Mouse (Mus musculus): ENCODE data around the gene Pigf. TPM values are rescaled to one million over a fixed set of nuclear protein-coding genes. Genes with fewer than 3 reads are reported as not detected.
"Not testable (repeated sequence)": the region's sequence is repeated elsewhere in the genome, so short reads cannot be mapped to it uniquely, and the experiment has no call there.

Pigf gene
- 13.2 and 14.8 TPM in 2 replicates for polyA plus RNA-seq (2015; fragmentation: Nextera tagmentation; extraction: Ambion mirVana)

GRCm38 (mm10) chr17:87025269-87025949 is at the start of gene Pigf, which contains the start of gene Cript:
Gene Pigf, minus strand, starts transcription at chr17:87025406.
Gene Cript, plus strand, starts transcription at chr17:87025550.
- Histone ChIP-seq H3K4me3 (ENCODE audit: low read depth, low read length) (peak within 1 kb of the TSS; percentile 88), H3K9me3 (ENCODE audit: low read length) (no peaks in the 10 kb centered on the region), H3K4me1 (ENCODE audit: insufficient read depth) (peaks cover 14% of the 10 kb centered on the region), H3K36me3 (replicated peaks; ENCODE audit: insufficient read depth, low read length) (peaks cover 11% of the 10 kb centered on the region; the same call in 1 of the 2 replicates), H3K27me3 (ENCODE audit: insufficient read depth, low read length) (no peaks in the 10 kb centered on the region), H3K4me2 (ENCODE audit: low read depth, low read length) (peak within 1 kb of the TSS; percentile 93), H3K27ac (ENCODE audit: low read depth) (peak within 1 kb of the TSS; percentile 85), H3K9ac (replicated peaks) (peak within 1 kb of the TSS; percentile 82)
- ATAC-seq (peak; percentile 99), DNase-seq (peak; percentile 99)
- under 1% methylated on average over 38 of the region's 43 CpGs for WGBS (ENCODE audit: insufficient replicate concordance)
- no peak for TF ChIP-seq CTCF (IDR thresholded peaks at IDR 0.05; ENCODE audit: low read depth)
- TF ChIP-seq EP300 (IDR thresholded peaks at IDR 0.05; ENCODE audit: low read depth): no peak

GRCm38 (mm10) chr17:87073470-87073869 is 48.3 kb upstream of the Pigf start:
- TF ChIP-seq CTCF (IDR thresholded peaks at IDR 0.05; ENCODE audit: low read depth) (no peak), EP300 (IDR thresholded peaks at IDR 0.05; ENCODE audit: low read depth) (no peak)
- Histone ChIP-seq H3K9me3 (ENCODE audit: low read length) (no peaks in the 10 kb centered on the region), H3K4me3 (ENCODE audit: low read depth, low read length) (no peak overlapping the region), H3K27ac (ENCODE audit: low read depth) (no peak overlapping the region), H3K9ac (replicated peaks) (no peak overlapping the region), H3K36me3 (replicated peaks; ENCODE audit: insufficient read depth, low read length) (no peaks in the 10 kb centered on the region), H3K27me3 (ENCODE audit: insufficient read depth, low read length) (no peaks in the 10 kb centered on the region), H3K4me2 (ENCODE audit: low read depth, low read length) (no peak overlapping the region), H3K4me1 (ENCODE audit: insufficient read depth) (no peaks in the 10 kb centered on the region)
- DNase-seq (no peak), ATAC-seq (no peak)

- Histone ChIP-seq H3K4me1 (ENCODE audit: insufficient read depth) (no peaks in the 10 kb centered on the region), H3K9ac (replicated peaks) (no peak overlapping the region), H3K4me2 (ENCODE audit: low read depth, low read length) (no peak overlapping the region), H3K9me3 (ENCODE audit: low read length) (no peaks in the 10 kb centered on the region), H3K27me3 (ENCODE audit: insufficient read depth, low read length) (no peaks in the 10 kb centered on the region), H3K4me3 (ENCODE audit: low read depth, low read length) (no peak overlapping the region), H3K36me3 (replicated peaks; ENCODE audit: insufficient read depth, low read length) (no peaks in the 10 kb centered on the region), H3K27ac (ENCODE audit: low read depth) (no peak overlapping the region)
- DNase-seq: no peak
- ATAC-seq: no peak
- 64% methylated on average over 5 of the region's 5 CpGs for WGBS (ENCODE audit: insufficient replicate concordance)
- TF ChIP-seq EP300 (IDR thresholded peaks at IDR 0.05; ENCODE audit: low read depth): no peak
- TF ChIP-seq CTCF (IDR thresholded peaks at IDR 0.05; ENCODE audit: low read depth): no peak
Observed at GRCm38 (mm10) chr17:87072766-87073440, 47.7 kb upstream of the Pigf start.

GRCm38 (mm10) chr17:87072183-87072582 is 47.0 kb upstream of the Pigf start:
- not testable (repeated sequence) for H3K4me1 ChIP-seq (ENCODE audit: insufficient read depth); H3K9me3 ChIP-seq (ENCODE audit: low read length); DNase-seq; H3K4me3 ChIP-seq (ENCODE audit: low read depth, low read length); H3K27ac ChIP-seq (ENCODE audit: low read depth); ATAC-seq; H3K9ac ChIP-seq (replicated peaks); H3K36me3 ChIP-seq (replicated peaks; ENCODE audit: insufficient read depth, low read length); H3K27me3 ChIP-seq (ENCODE audit: insufficient read depth, low read length); H3K4me2 ChIP-seq (ENCODE audit: low read depth, low read length)
- 88% methylated on average over 1 of the region's 1 CpGs for WGBS (ENCODE audit: insufficient replicate concordance)

GRCm38 (mm10) chr17:87068997-87069396 is 43.8 kb upstream of the Pigf start:
- no peak overlapping the region for H3K27ac ChIP-seq (ENCODE audit: low read depth)
- H3K9me3 ChIP-seq (ENCODE audit: low read length): no peaks in the 10 kb centered on the region
- H3K9ac ChIP-seq (replicated peaks): no peak overlapping the region
- H3K36me3 ChIP-seq (replicated peaks; ENCODE audit: insufficient read depth, low read length): no peaks in the 10 kb centered on the region
- 74% methylated on average over 4 of the region's 4 CpGs for WGBS (ENCODE audit: insufficient replicate concordance)
- H3K4me1 ChIP-seq (ENCODE audit: insufficient read depth): no peaks in the 10 kb centered on the region
- DNase-seq (no peak), ATAC-seq (no peak)
- no peak overlapping the region for H3K4me3 ChIP-seq (ENCODE audit: low read depth, low read length)
- TF ChIP-seq CTCF (IDR thresholded peaks at IDR 0.05; ENCODE audit: low read depth): no peak
- no peak for TF ChIP-seq EP300 (IDR thresholded peaks at IDR 0.05; ENCODE audit: low read depth)
- H3K4me2 ChIP-seq (ENCODE audit: low read depth, low read length): no peak overlapping the region
- no peaks in the 10 kb centered on the region for H3K27me3 ChIP-seq (ENCODE audit: insufficient read depth, low read length)

GRCm38 (mm10) chr17:87063969-87064368 is 38.8 kb upstream of the Pigf start:
- H3K9me3 ChIP-seq (ENCODE audit: low read length): no peaks in the 10 kb centered on the region
- no peaks in the 10 kb centered on the region for H3K27me3 ChIP-seq (ENCODE audit: insufficient read depth, low read length)
- ATAC-seq: peak; percentile 35; the same call in 1 of the 2 replicates
- no peak overlapping the region for H3K9ac ChIP-seq (replicated peaks)
- 19% methylated on average over 6 of the region's 6 CpGs for WGBS (ENCODE audit: insufficient replicate concordance)
- no peaks in the 10 kb centered on the region for H3K36me3 ChIP-seq (replicated peaks; ENCODE audit: insufficient read depth, low read length)
- no peaks in the 10 kb centered on the region for H3K4me1 ChIP-seq (ENCODE audit: insufficient read depth)
- TF ChIP-seq EP300 (IDR thresholded peaks at IDR 0.05; ENCODE audit: low read depth) (no peak), CTCF (IDR thresholded peaks at IDR 0.05; ENCODE audit: low read depth) (no peak)
- no peak overlapping the region for H3K4me3 ChIP-seq (ENCODE audit: low read depth, low read length)
- no peak overlapping the region for H3K27ac ChIP-seq (ENCODE audit: low read depth)
- peak; percentile 31 for DNase-seq
- no peak overlapping the region for H3K4me2 ChIP-seq (ENCODE audit: low read depth, low read length)
